Mouse (Mus musculus): ENCODE measurements at regions not wholly inside any gene's neighbourhood (a gene's known extent, or its start where the extent isn't known, plus 50 kb on each side); places are given as distances from the start of the nearest gene placed in this dataset.

GRCm38 (mm10) chr13:59338436-59338835 is 246.6 kb downstream of the Agtpbp1 start:
- TF ChIP-seq EP300 (IDR thresholded peaks at IDR 0.05; ENCODE audit: insufficient read depth, low read depth, low read length) (no peak), CTCF (IDR thresholded peaks at IDR 0.05; ENCODE audit: low read depth, low read length) (no peak)
